Mouse (Mus musculus): Measurements from ENCODE around the gene Megf8. TPM values are rescaled to one million over a fixed set of nuclear protein-coding genes. Genes with fewer than 3 reads are reported as not detected.

Gene Megf8
- total and polyA plus RNA-seq, 2 experiments from 2014 or later, result 15.6 to 103 TPM

- peak; percentile 75 for DNase-seq (ENCODE audit: low spot score)
These were observed 41.8 kb downstream of the Megf8 start for GRCm38 (mm10) chr7:25358721-25359206.

GRCm38 (mm10) chr7:25363151-25363550 lies 46.2 kb downstream of the Megf8 start:
- H3K4me2 ChIP-seq (ENCODE audit: low read depth, low read length, poor library complexity, severe bottlenecking), result no peak overlapping the region
- no peak for ATAC-seq (ENCODE audit: low FRiP score)
- no peak for DNase-seq (ENCODE audit: low spot score)
- H3K36me3 ChIP-seq (ENCODE audit: insufficient read depth, low read length), result peaks cover 59% of the 10 kb centered on the region
- no peak overlapping the region for H3K9ac ChIP-seq (replicated peaks; ENCODE audit: low read length, poor library complexity, severe bottlenecking)
- peaks cover 8% of the 10 kb centered on the region for H3K27me3 ChIP-seq (ENCODE audit: insufficient read depth, low read length)
- no peak overlapping the region for H3K4me3 ChIP-seq (ENCODE audit: low read depth, low read length)
- TF ChIP-seq CTCF (IDR thresholded peaks at IDR 0.05), result no peak
- H3K4me1 ChIP-seq (ENCODE audit: insufficient read depth, low read length), result 0 out of 2 replicates have a peak, but pooled peaks cover 3% of the 10 kb centered on the region
- 91% methylated on average over 19 of the region's 19 CpGs for WGBS
- no peak overlapping the region for H3K27ac ChIP-seq (ENCODE audit: low read depth, low read length)
- no peaks in the 10 kb centered on the region for H3K9me3 ChIP-seq (ENCODE audit: low read length)

More at GRCm38 (mm10) chr7:25358721-25359206, 41.8 kb downstream of the Megf8 start:
- no peaks in the 10 kb centered on the region for H3K4me1 ChIP-seq (ENCODE audit: insufficient read depth, low read length)
- no peak overlapping the region for H3K4me3 ChIP-seq (ENCODE audit: low read depth, low read length)
- H3K27ac ChIP-seq (ENCODE audit: low read depth, low read length), result no peak overlapping the region
- no peaks in the 10 kb centered on the region for H3K27me3 ChIP-seq (ENCODE audit: insufficient read depth, low read length)
- no peaks in the 10 kb centered on the region for H3K9me3 ChIP-seq (ENCODE audit: low read length)
- ATAC-seq (ENCODE audit: low FRiP score), result peak; percentile 66
- H3K36me3 ChIP-seq (ENCODE audit: insufficient read depth, low read length), result peaks cover 77% of the 10 kb centered on the region
- 58% methylated on average over 17 of the region's 19 CpGs for WGBS
- no peak for TF ChIP-seq CTCF (IDR thresholded peaks at IDR 0.05)
- H3K4me2 ChIP-seq (ENCODE audit: low read depth, low read length, poor library complexity, severe bottlenecking), result no peak overlapping the region
- no peak overlapping the region for H3K9ac ChIP-seq (replicated peaks; ENCODE audit: low read length, poor library complexity, severe bottlenecking)

- Histone ChIP-seq H3K4me1 (ENCODE audit: insufficient read depth, low read length) (0 out of 2 replicates have a peak, but pooled peaks cover 3% of the 10 kb centered on the region), H3K27ac (ENCODE audit: low read depth, low read length) (no peak overlapping the region), H3K36me3 (ENCODE audit: insufficient read depth, low read length) (peaks cover 56% of the 10 kb centered on the region), H3K9me3 (ENCODE audit: low read length) (no peaks in the 10 kb centered on the region), H3K4me2 (ENCODE audit: low read depth, low read length, poor library complexity, severe bottlenecking) (no peak overlapping the region), H3K4me3 (ENCODE audit: low read depth, low read length) (no peak overlapping the region), H3K27me3 (ENCODE audit: insufficient read depth, low read length) (peaks cover 8% of the 10 kb centered on the region), H3K9ac (replicated peaks; ENCODE audit: low read length, poor library complexity, severe bottlenecking) (no peak overlapping the region)
- no peak for TF ChIP-seq CTCF (IDR thresholded peaks at IDR 0.05)
- DNase-seq (ENCODE audit: low spot score) (no peak), ATAC-seq (ENCODE audit: low FRiP score) (no peak)
- 96% methylated on average over 17 of the region's 17 CpGs for WGBS
These were observed 46.7 kb downstream of the Megf8 start for GRCm38 (mm10) chr7:25363632-25364031.

GRCm38 (mm10) chr7:25365937-25366625 lies 49.1 kb downstream of the Megf8 start:
- TF ChIP-seq CTCF (IDR thresholded peaks at IDR 0.05), result no peak
- Histone ChIP-seq H3K27me3 (ENCODE audit: insufficient read depth, low read length) (peaks cover 8% of the 10 kb centered on the region), H3K4me1 (ENCODE audit: insufficient read depth, low read length) (0 out of 2 replicates have a peak, but pooled peaks cover 3% of the 10 kb centered on the region), H3K4me3 (ENCODE audit: low read depth, low read length) (no peak overlapping the region), H3K9me3 (ENCODE audit: low read length) (no peaks in the 10 kb centered on the region), H3K4me2 (ENCODE audit: low read depth, low read length, poor library complexity, severe bottlenecking) (no peak overlapping the region), H3K36me3 (ENCODE audit: insufficient read depth, low read length) (peaks cover 31% of the 10 kb centered on the region), H3K27ac (ENCODE audit: low read depth, low read length) (no peak overlapping the region), H3K9ac (replicated peaks; ENCODE audit: low read length, poor library complexity, severe bottlenecking) (no peak overlapping the region)
- ATAC-seq (ENCODE audit: low FRiP score) (no peak), DNase-seq (ENCODE audit: low spot score) (peak; percentile 63)
- WGBS, result 27% methylated on average over 13 of the region's 13 CpGs

DNA sequence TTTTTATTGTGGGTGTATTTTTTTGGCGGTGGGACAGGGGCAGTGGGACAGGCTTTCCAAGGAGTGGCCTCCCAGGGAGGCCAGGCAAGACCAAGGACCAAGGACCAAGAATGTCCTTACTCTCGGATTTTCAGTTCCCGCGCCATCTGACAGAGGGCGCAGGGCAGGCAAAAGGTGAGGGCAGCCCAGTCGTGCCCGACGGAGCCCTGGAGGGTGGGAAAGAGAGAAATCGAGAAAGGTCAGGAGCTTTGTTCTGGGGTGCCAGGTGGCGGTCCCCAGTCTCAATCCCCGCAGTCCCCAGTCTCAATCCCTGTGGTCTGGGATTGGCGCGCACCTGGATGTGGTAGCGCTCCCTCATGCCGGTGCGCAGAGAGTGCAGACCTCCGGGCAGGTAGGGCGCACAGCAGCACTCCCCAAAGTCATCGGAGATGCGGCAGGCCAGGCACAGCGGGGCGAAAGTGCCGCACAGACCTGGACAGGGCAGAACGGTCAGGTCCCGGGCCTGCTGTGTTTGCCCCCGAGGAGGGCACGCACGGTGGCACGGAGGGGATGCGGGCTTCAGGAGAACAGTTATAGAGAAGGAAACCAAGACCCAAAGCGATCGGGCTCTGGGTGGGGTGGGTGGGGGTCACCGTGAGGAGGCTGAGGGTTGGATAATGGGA lies 50.8 kb downstream of the Megf8 start:
- peak; percentile 13 for ATAC-seq (ENCODE audit: low FRiP score)
- WGBS, result 3% methylated on average over 32 of the region's 33 CpGs
- Histone ChIP-seq H3K9ac (replicated peaks; ENCODE audit: low read length, poor library complexity, severe bottlenecking) (no peak overlapping the region), H3K27me3 (ENCODE audit: insufficient read depth, low read length) (peaks cover 8% of the 10 kb centered on the region), H3K9me3 (ENCODE audit: low read length) (no peaks in the 10 kb centered on the region), H3K36me3 (ENCODE audit: insufficient read depth, low read length) (peaks cover 22% of the 10 kb centered on the region), H3K27ac (ENCODE audit: low read depth, low read length) (no peak overlapping the region), H3K4me2 (ENCODE audit: low read depth, low read length, poor library complexity, severe bottlenecking) (no peak overlapping the region), H3K4me1 (ENCODE audit: insufficient read depth, low read length) (0 out of 2 replicates have a peak, but pooled peaks cover 3% of the 10 kb centered on the region), H3K4me3 (ENCODE audit: low read depth, low read length) (0 out of 2 replicates have a peak overlapping the region, but pooled peaks have one; percentile 11)
- peak; percentile 63 for TF ChIP-seq CTCF (IDR thresholded peaks at IDR 0.05)
- no peak for DNase-seq (ENCODE audit: low spot score)

DNA sequence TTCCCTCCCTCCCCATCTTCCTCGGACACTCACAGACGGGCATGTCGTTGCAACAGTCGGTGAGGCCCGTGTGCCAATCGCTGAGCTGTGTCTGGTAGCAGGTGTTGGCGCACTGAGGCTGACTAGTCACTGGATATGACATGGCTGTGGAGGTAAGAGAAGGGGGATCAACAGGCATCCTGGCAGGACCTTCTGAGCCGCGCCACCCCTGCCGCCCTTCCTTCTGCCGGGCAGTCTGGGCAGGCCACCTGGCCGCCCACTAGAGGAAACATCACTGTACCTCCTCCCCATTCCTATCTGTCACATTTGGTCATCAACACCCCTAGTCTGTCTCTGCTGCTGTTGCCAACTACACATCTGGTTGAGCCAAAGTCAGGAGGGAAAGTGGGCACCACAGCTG lies 51.4 kb downstream of the Megf8 start:
- H3K9ac ChIP-seq (replicated peaks; ENCODE audit: low read length, poor library complexity, severe bottlenecking), result no peak overlapping the region
- no peak overlapping the region for H3K4me2 ChIP-seq (ENCODE audit: low read depth, low read length, poor library complexity, severe bottlenecking)
- peak; percentile 35 for DNase-seq (ENCODE audit: low spot score)
- no peaks in the 10 kb centered on the region for H3K9me3 ChIP-seq (ENCODE audit: low read length)
- H3K27ac ChIP-seq (ENCODE audit: low read depth, low read length), result no peak overlapping the region
- no peak for TF ChIP-seq CTCF (IDR thresholded peaks at IDR 0.05)
- H3K27me3 ChIP-seq (ENCODE audit: insufficient read depth, low read length), result peaks cover 8% of the 10 kb centered on the region
- WGBS, result 32% methylated on average over 12 of the region's 12 CpGs
- H3K4me1 ChIP-seq (ENCODE audit: insufficient read depth, low read length), result 0 out of 2 replicates have a peak, but pooled peaks cover 3% of the 10 kb centered on the region
- peak; percentile 31; the same call in 1 of the 2 replicates for ATAC-seq (ENCODE audit: low FRiP score)
- peaks cover 16% of the 10 kb centered on the region for H3K36me3 ChIP-seq (ENCODE audit: insufficient read depth, low read length)
- H3K4me3 ChIP-seq (ENCODE audit: low read depth, low read length), result no peak overlapping the region
